Mouse (Mus musculus) liver, embryonic 14.5 days (tissue): ENCODE data around the gene Rasd2.

Experiments
- CTCF ChIP-seq: IDR thresholded peaks from 2 replicates; pipeline ENCODE4 v1.5.1; 2016; ENCODE audit warnings: antibody characterized with exemption, low read depth, control low read depth
- EP300 ChIP-seq: IDR thresholded peaks from 2 replicates; pipeline ENCODE4 v1.6.1; 2016; ENCODE audit warnings: antibody characterized with exemption, low read depth

DNA sequence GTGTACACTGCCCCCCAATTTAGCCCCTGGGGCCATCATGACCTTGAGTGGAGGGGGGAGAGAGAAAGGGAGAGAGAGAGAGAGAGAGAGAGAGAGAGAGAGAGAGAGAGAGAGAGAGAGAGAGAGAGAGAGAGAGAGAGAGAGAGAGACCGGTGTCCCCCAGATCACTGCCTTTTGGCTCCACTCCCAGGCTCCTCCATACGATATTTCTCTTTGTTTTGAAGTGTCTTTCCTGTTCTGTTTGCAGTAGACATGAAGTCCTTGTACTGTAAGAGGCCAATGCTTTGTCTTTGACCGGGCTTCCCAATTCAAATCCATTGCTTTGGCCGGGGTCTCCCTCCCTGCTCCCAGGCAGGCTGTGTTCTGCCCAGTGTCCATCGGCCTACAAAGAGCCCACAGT is 8.9 kb downstream of the Rasd2 start:
- no peak for TF ChIP-seq CTCF
- no peak for TF ChIP-seq EP300
